Comparison of ENCODE assay signal across 9 mouse cellular contexts in the genomic region with DNA sequence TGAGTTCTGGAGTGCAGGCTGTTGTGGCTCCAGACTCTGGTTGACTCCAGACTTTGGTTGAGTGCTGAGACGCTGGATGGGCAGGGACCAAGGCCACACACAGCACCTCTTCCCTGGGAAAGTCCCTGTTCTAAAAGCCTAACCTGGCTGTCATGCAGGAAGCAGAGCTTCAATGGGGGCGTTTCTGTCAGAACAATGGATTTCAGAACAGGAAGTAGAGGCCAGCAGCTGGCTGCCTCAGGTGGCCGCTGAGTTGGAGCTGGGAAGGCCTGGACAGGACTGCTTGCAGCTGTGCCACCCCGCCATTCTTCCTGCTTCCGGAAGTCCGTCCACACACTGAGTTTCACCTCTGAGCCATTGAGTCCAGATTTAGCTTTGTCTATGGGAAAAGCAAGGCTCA. TPM values are rescaled to one million over a fixed set of nuclear protein-coding genes. Genes with fewer than 3 reads are reported as not detected.
DNase-seq lines count a peak whose midpoint lies in the region; ATAC-seq lines count a peak whose summit lies in the region.
"Had no signal": no experiment of that assay in that cellular context is flagged by ENCODE, and none has a peak within 500 bp of the region (broad histone marks: within the 10 kb centered on the region; RNA-seq: fewer than 3 reads in every experiment).

No protein-coding gene starts in this region.

- no peak overlapping the region for H3K4me3 ChIP-seq in heart, embryonic 13.5 days
- H3K4me3 ChIP-seq in kidney, embryonic 15.5 days (replicated peaks): no peak overlapping the region

- H3K9ac ChIP-seq in heart, embryonic 13.5 days: no peak overlapping the region
- H3K9ac ChIP-seq in kidney, embryonic 15.5 days: no peak overlapping the region
- H3K9ac ChIP-seq: forebrain, postnatal 0 days had no signal

- ATAC-seq in heart, embryonic 13.5 days (ENCODE audit: extremely low read depth, insufficient number of reproducible peaks, low FRiP score, low TSS enrichment): no peak
- ATAC-seq in kidney, embryonic 15.5 days (replicated peaks; ENCODE audit: low FRiP score): 0 out of 2 replicates have a peak, but pooled peaks have one; percentile 24

- peaks cover 17% of the 10 kb centered on the region; the same call in 1 of the 2 replicates for H3K4me1 ChIP-seq in heart, embryonic 13.5 days
- H3K4me1 ChIP-seq in kidney, embryonic 15.5 days: peaks cover 15% of the 10 kb centered on the region; the same call in 1 of the 2 replicates

- H3K36me3 ChIP-seq in heart, embryonic 13.5 days: peaks cover 18% of the 10 kb centered on the region
- peaks cover 5% of the 10 kb centered on the region; the same call in 1 of the 2 replicates for H3K36me3 ChIP-seq in kidney, embryonic 15.5 days

- intact Hi-C loops in left cerebral cortex, postnatal 4 days (cut with DNase I): no loop called here

- H3K27ac ChIP-seq in heart, embryonic 13.5 days (replicated peaks): peak overlapping the region; percentile 62
- H3K27ac ChIP-seq in kidney, embryonic 15.5 days: peak overlapping the region; percentile 75

- no peaks in the 10 kb centered on the region for H3K27me3 ChIP-seq in heart, embryonic 13.5 days (replicated peaks)
- 0 out of 2 replicates have a peak, but pooled peaks cover 3% of the 10 kb centered on the region for H3K27me3 ChIP-seq in kidney, embryonic 15.5 days

- DNase-seq in embryo, embryonic 10.5 days (ENCODE audit: low spot score): peak; percentile 14
- DNase-seq in embryo, embryonic 10 days (ENCODE audit: low spot score): no peak
- DNase-seq in CD4-positive, CD25-positive, alpha-beta regulatory T cell, adult 2 months (ENCODE audit: low read depth, low spot score): peak; percentile 34
- DNase-seq in right cerebral cortex, adult 18-20 months: no peak
- no peak for DNase-seq in retina, embryonic 14.5 days (ENCODE audit: low spot score)
- DNase-seq in left cerebral cortex, postnatal 4 days: no peak
- DNase-seq: forebrain, postnatal 0 days had no signal

- whole genome bisulfite sequencing in heart, embryonic 13.5 days: 56% methylated on average over 6 of the region's 6 CpGs
- WGBS in kidney, embryonic 15.5 days: 67% methylated on average over 6 of the region's 6 CpGs

- H3K9me3 ChIP-seq in heart, embryonic 13.5 days: no peaks in the 10 kb centered on the region
- no peaks in the 10 kb centered on the region for H3K9me3 ChIP-seq in kidney, embryonic 15.5 days (replicated peaks)

- no peak overlapping the region for H3K4me2 ChIP-seq in heart, embryonic 13.5 days
- H3K4me2 ChIP-seq in kidney, embryonic 15.5 days: no peak overlapping the region

RNA-seq across cellular contexts. Expression of a gene that starts 7.6 kb away (rescaled TPM):
- 6.5 and 6.9 TPM in 2 replicates for polyA plus RNA-seq in heart, embryonic 13.5 days (2015; fragmentation: Nextera tagmentation; extraction: Ambion mirVana)
- 11.6 and 11.9 TPM in 2 replicates for polyA plus RNA-seq in kidney, embryonic 15.5 days (2015; fragmentation: Nextera tagmentation; extraction: Ambion mirVana)
- total RNA-seq in left cerebral cortex, postnatal 4 days (2021): 10 to 100 TPM; 11.1 TPM

RNA-seq across cellular contexts. Expression of a gene that starts 13.9 kb away (rescaled TPM):
- 80.5 and 91.1 TPM in 2 replicates for polyA plus RNA-seq in heart, embryonic 13.5 days (2015; fragmentation: Nextera tagmentation; extraction: Ambion mirVana)
- polyA plus RNA-seq in kidney, embryonic 15.5 days (2015; fragmentation: Nextera tagmentation; extraction: Ambion mirVana): 90.7 and 96.4 TPM in 2 replicates
- 10 to 100 TPM; 45.9 to 47.6 TPM for total RNA-seq in left cerebral cortex, postnatal 4 days (2021)

RNA-seq across cellular contexts. Expression of a gene that starts 29.7 kb away (rescaled TPM):
- 0.55 and 0.59 TPM in 2 replicates for polyA plus RNA-seq in heart, embryonic 13.5 days (2015; fragmentation: Nextera tagmentation; extraction: Ambion mirVana)
- 1.5 TPM in 2 replicates for polyA plus RNA-seq in kidney, embryonic 15.5 days (2015; fragmentation: Nextera tagmentation; extraction: Ambion mirVana)
- 10 to 100 TPM; 91.1 to 95.7 TPM for total RNA-seq in left cerebral cortex, postnatal 4 days (2021)

RNA-seq across cellular contexts. Expression of a gene that starts 48.0 kb away (rescaled TPM):
- polyA plus RNA-seq in heart, embryonic 13.5 days (2015; fragmentation: Nextera tagmentation; extraction: Ambion mirVana): 0.27 TPM in 1 of 2 replicates, not detected in the other
- polyA plus RNA-seq in kidney, embryonic 15.5 days (2015; fragmentation: Nextera tagmentation; extraction: Ambion mirVana): 0.39 and 0.53 TPM in 2 replicates
- not detected for total RNA-seq in left cerebral cortex, postnatal 4 days (2021)
- total RNA-seq: forebrain, postnatal 0 days had no signal

RNA-seq across cellular contexts. Expression of a gene that starts 48.9 kb away (rescaled TPM):
- polyA plus RNA-seq in heart, embryonic 13.5 days (2015; fragmentation: Nextera tagmentation; extraction: Ambion mirVana): 21.8 and 22.4 TPM in 2 replicates
- 38.9 and 43.8 TPM in 2 replicates for polyA plus RNA-seq in kidney, embryonic 15.5 days (2015; fragmentation: Nextera tagmentation; extraction: Ambion mirVana)
- 10 to 100 TPM; 48.9 to 50.2 TPM for total RNA-seq in left cerebral cortex, postnatal 4 days (2021)

Comparison
In these comparisons a context has a peak if more than half of its experiments do, and no peak if none do; other contexts are left out.
1. DNase-seq: peak in embryo, embryonic 10.5 days (single experiment) and CD4-positive, CD25-positive, alpha-beta regulatory T cell, adult 2 months (single experiment); none in embryo, embryonic 10 days (single experiment), right cerebral cortex, adult 18-20 months (single experiment), retina, embryonic 14.5 days (single experiment) and left cerebral cortex, postnatal 4 days (single experiment).